ENCODE assay signal across 9 mouse cellular contexts in the genomic region with DNA sequence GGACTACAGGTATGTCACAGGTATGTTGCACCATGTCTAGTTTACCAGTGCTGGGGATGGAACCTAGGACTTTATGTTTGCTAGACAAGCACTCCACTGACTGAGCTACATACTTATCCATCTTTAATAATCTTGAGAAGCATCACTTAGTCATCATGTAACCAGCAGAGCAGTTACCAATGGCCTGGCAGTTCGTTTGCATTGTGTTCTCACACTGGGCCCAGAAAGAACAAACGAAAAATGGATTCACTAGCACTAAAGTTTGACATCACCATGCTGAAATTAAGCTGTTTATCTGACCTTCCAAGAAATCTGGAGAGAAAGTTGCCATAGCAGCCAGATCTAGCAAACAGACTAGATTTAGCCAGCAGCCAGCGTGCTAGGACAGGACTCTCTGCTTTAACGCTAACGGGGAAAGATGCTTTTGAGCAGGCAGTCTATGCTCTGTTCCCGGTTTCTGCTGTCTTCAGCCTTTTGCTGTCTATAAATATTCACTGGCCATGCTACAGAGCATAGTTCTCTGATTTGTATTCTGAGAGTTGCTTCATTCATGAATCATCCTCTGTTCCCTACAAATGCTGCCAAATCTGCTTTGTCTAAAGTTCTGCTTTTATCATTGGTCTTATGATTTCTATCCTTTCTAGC.
DNase-seq lines count a peak whose midpoint lies in the region; ATAC-seq lines count a peak whose summit lies in the region.
"Had no signal": no experiment of that assay in that cellular context is flagged by ENCODE, and none has a peak within 500 bp of the region (broad histone marks: within the 10 kb centered on the region; RNA-seq: fewer than 3 reads in every experiment).

No protein-coding gene starts in this region.

- WGBS in heart, embryonic 12.5 days, result 75% methylated on average over 6 of the region's 6 CpGs
- 80% methylated on average over 6 of the region's 6 CpGs for WGBS in hindbrain, embryonic 14.5 days

- no peaks in the 10 kb centered on the region for H3K36me3 ChIP-seq in heart, embryonic 12.5 days
- H3K36me3 ChIP-seq in hindbrain, embryonic 14.5 days (replicated peaks; ENCODE audit: control insufficient read depth, insufficient read depth), result no peaks in the 10 kb centered on the region
- H3K36me3 ChIP-seq: embryonic facial prominence, embryonic 13.5 days had no signal

- ATAC-seq in heart, embryonic 12.5 days (ENCODE audit: insufficient number of reproducible peaks, low FRiP score), result no peak
- ATAC-seq in hindbrain, embryonic 14.5 days (ENCODE audit: low FRiP score), result no peak

- H3K4me2 ChIP-seq in heart, embryonic 12.5 days, result no peak overlapping the region
- H3K4me2 ChIP-seq in hindbrain, embryonic 14.5 days (replicated peaks), result no peak overlapping the region
- H3K4me2 ChIP-seq: embryonic facial prominence, embryonic 13.5 days had no signal

- no peak overlapping the region for H3K9ac ChIP-seq in heart, embryonic 12.5 days
- no peak overlapping the region for H3K9ac ChIP-seq in hindbrain, embryonic 14.5 days
- H3K9ac ChIP-seq: embryonic facial prominence, embryonic 13.5 days had no signal

- H3K9me3 ChIP-seq in heart, embryonic 12.5 days (replicated peaks), result no peaks in the 10 kb centered on the region
- no peaks in the 10 kb centered on the region for H3K9me3 ChIP-seq in hindbrain, embryonic 14.5 days (ENCODE audit: control insufficient read depth, low read length)
- H3K9me3 ChIP-seq: embryonic facial prominence, embryonic 13.5 days had no signal

- H3K4me1 ChIP-seq in heart, embryonic 12.5 days (replicated peaks), result no peaks in the 10 kb centered on the region
- no peaks in the 10 kb centered on the region for H3K4me1 ChIP-seq in hindbrain, embryonic 14.5 days (replicated peaks; ENCODE audit: control insufficient read depth, insufficient read depth, low read length)

- peak; percentile 9 for DNase-seq in heart, adult 8-10 months (ENCODE audit: low spot score)
- DNase-seq in urinary bladder, postnatal 36 days (ENCODE audit: low spot score in 2 of 2), result peak; percentile 6 to 12
- no peak for DNase-seq in urinary bladder, postnatal 25 days (ENCODE audit: low spot score)
- DNase-seq in left cerebral cortex, postnatal 25 days (ENCODE audit: low spot score in 2 of 2), result peak; percentile 34 to 89
- DNase-seq in thymus, postnatal 36 days, result no peak
- no peak for DNase-seq in retina, postnatal 1 day
- no peak for DNase-seq in hindbrain, embryonic 14.5 days (ENCODE audit: low spot score)

- no peak overlapping the region for H3K27ac ChIP-seq in heart, embryonic 12.5 days (ENCODE audit: poor library complexity, severe bottlenecking)
- H3K27ac ChIP-seq in hindbrain, embryonic 14.5 days, result no peak overlapping the region
- H3K27ac ChIP-seq: embryonic facial prominence, embryonic 13.5 days had no signal

- intact Hi-C loops in left cerebral cortex, postnatal 25 days (cut with DNase I), result no loop called here

- no peak overlapping the region for H3K4me3 ChIP-seq in heart, embryonic 12.5 days
- no peak overlapping the region for H3K4me3 ChIP-seq in hindbrain, embryonic 14.5 days (replicated peaks; ENCODE audit: low read length)
- H3K4me3 ChIP-seq: embryonic facial prominence, embryonic 13.5 days had no signal

- H3K27me3 ChIP-seq in heart, embryonic 12.5 days (replicated peaks), result no peaks in the 10 kb centered on the region
- no peaks in the 10 kb centered on the region for H3K27me3 ChIP-seq in hindbrain, embryonic 14.5 days (ENCODE audit: control insufficient read depth, insufficient read depth, low read length)
- H3K27me3 ChIP-seq: embryonic facial prominence, embryonic 13.5 days had no signal

Comparison
In these comparisons a context has a peak if more than half of its experiments do, and no peak if none do; other contexts are left out.
1. DNase-seq: peak in heart, adult 8-10 months (single experiment), urinary bladder, postnatal 36 days (2 of 2) and left cerebral cortex, postnatal 25 days (2 of 2); none in urinary bladder, postnatal 25 days (single experiment), thymus, postnatal 36 days (0 of 2), retina, postnatal 1 day (single experiment) and hindbrain, embryonic 14.5 days (single experiment).